Mouse (Mus musculus) brain, embryonic 14.5 days (tissue): ENCODE results near the gene Pcbd1.

ENCODE experiments used
- CTCF ChIP-seq: fragments of 200-500 bp; IDR thresholded peaks from 2 replicates; pipeline ENCODE4 v1.5.1; 2012; ENCODE audit warnings: inconsistent platforms, mild to moderate bottlenecking, moderate library complexity, borderline replicate concordance; ENCODE audit not compliant: insufficient read depth, insufficient read length; ENCODE audit errors: extremely low read depth
- POLR2A ChIP-seq: fragments of 200-500 bp; IDR thresholded peaks from 2 replicates; pipeline ENCODE4 v1.6.1; 2012; ENCODE audit warnings: mild to moderate bottlenecking, inconsistent platforms, borderline replicate concordance; ENCODE audit not compliant: poor library complexity, insufficient read depth, insufficient read length, severe bottlenecking; ENCODE audit errors: extremely low read depth

GRCm38 (mm10) chr10:61075607-61076006, 13.5 kb upstream of the Pcbd1 start:
- TF ChIP-seq POLR2A: no peak
- TF ChIP-seq CTCF: no peak
